Mouse (Mus musculus): ENCODE data around the gene Hspb2.

Gene Hspb2

DNA sequence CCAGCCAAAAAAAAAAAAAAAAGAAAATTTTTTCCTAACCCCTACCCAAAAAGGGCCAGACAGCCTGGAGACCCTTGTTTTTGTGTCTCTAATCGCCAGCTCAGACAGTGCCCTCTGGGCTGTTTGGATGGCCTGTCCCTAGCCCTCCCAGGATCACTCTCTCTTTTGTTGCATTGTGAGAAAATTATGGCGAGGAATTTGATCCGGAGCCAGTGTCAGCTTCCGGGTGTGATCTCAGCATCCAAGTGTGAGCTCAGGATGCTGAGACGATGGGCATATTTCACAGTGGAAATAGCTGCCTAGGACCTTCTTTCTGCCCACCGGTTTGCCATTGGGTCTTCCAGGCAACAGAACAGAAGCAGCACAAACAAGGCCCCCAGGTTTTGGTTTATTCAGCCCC is 1.4 kb downstream of the Hspb2 start:
- DNase-seq (ENCODE audit: low spot score) = no peak

DNA sequence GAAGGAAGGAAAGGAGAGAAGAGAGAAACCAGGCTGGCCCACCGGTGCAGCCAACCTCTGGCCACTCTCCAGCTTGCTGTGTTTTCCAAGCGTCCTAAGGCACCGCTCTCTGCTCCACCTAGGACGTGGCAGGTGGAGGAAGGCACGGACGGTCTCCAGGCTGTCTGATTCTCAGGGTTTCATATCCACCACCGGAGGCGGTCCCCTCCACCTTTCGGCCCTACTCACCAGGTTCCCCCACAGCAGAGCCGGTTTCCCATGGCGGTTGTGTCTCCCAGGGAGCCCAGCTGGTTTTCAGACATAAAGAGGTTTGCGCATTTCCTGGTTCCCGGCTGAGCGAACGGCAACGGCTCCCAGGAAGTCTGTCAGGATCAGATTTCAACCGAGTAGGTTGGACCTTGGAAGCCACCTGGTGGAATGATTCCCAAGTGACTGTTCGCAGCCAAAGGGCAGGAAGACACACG is 5.9 kb downstream of the Hspb2 start, which contains the start of gene 2310030G06Rik:
Gene 2310030G06Rik, minus strand, starts transcription at position 323 of the 464 bp plus-strand sequence.
- no peak for DNase-seq (ENCODE audit: low spot score)

DNA sequence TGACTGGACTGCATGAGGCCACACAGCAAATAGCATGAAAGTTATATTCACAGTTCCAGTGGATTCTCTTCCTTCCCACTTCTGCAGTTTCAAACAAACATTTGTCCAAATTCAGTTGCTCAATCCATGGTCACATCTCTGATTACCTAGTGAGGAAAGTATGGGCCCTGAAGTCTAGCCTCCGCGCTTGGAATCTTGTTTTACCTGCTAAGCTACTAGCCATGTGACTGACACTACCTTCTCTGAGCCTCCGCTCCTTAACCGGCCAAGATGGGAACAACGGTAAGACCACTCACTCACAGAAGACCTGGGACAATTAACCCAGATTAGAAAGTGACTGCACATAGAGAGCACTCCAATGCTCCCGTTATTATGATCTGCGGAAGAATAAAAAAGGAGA is 6.3 kb downstream of the Hspb2 start:
- DNase-seq (ENCODE audit: low spot score) = no peak

DNA sequence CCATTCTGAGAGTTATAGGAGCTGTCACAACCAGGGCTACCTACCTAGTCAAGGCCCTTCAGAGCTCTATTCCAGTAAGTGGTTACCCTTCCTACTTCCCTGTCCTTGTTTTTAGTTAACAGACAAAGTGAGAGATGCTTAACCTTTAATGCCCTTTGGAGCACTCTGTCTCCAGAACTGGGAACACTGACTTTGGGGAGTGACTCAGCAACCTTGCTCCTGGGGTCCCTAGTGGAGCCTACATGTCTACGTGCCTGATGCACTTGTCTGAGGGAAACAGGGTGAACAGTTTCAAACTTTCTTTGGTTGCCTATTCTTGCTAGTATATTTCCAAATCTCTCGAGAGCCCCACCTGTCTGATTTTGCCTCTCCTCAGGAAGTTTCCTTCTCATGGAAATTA is 9.4 kb downstream of the Hspb2 start:
- no peak for DNase-seq (ENCODE audit: low spot score)

DNA sequence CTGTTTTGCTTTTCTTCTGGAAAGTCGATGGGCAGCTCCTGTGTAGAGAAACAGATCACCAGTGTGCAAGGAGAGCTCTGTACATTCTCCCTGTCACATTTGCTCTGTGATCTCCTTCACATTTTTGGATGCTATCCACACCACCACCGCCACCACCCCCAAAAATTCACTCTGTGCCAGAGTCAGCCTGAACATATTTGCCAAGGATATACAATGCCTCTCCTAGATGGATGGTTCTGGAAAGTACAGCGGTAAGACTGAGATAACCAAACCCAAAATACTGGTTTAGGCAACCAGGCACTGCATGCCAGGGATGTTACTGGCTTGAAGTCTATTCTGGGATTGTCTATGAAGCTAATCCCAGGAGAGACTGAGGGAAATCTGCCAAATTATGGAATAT is 9.9 kb downstream of the Hspb2 start:
- DNase-seq (ENCODE audit: low spot score) = no peak

DNA sequence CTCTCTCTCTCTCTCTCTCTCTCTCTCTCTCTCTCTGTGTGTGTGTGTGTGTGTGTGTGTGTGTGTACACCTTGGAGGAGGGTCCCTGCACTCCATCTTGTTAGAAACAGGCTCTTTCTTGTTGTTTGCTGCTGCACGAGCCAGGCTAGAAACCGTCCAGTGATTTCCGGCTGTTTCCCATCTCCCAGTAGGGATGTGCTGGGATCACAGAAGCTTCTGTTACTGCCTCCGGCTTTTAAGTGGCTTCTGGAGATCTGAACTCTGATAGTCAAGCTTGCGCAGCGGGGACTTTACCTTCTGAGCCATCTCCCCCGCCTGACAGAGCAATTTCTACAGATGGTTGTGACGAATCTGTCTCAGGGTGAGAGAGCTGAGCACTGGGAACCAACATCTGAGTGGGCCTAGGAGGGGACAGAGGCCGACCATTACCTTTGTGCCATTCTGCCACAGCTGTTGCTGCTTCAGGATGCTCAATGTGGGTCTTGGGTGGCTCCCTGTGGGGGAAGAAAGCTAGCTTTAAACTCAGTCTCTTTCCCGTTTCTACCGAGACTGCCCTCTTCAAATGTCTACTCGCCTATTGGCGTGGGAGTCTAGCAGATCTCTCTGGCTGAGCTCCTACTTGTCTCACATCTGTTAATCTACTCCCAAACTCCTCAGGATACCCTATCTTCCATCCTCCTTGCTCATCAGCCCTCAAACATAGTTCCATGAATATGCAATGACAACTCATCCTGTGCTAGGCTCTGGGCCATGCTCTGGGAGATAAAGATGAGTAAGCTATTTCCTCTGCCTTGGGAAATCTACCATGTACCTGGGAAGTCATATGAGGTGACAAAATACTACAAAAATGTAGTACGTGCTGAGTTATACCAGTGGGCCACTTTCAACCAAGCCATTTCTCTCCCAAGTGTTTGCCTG is 11.0 kb downstream of the Hspb2 start:
- no peak for DNase-seq (ENCODE audit: low spot score)

DNA sequence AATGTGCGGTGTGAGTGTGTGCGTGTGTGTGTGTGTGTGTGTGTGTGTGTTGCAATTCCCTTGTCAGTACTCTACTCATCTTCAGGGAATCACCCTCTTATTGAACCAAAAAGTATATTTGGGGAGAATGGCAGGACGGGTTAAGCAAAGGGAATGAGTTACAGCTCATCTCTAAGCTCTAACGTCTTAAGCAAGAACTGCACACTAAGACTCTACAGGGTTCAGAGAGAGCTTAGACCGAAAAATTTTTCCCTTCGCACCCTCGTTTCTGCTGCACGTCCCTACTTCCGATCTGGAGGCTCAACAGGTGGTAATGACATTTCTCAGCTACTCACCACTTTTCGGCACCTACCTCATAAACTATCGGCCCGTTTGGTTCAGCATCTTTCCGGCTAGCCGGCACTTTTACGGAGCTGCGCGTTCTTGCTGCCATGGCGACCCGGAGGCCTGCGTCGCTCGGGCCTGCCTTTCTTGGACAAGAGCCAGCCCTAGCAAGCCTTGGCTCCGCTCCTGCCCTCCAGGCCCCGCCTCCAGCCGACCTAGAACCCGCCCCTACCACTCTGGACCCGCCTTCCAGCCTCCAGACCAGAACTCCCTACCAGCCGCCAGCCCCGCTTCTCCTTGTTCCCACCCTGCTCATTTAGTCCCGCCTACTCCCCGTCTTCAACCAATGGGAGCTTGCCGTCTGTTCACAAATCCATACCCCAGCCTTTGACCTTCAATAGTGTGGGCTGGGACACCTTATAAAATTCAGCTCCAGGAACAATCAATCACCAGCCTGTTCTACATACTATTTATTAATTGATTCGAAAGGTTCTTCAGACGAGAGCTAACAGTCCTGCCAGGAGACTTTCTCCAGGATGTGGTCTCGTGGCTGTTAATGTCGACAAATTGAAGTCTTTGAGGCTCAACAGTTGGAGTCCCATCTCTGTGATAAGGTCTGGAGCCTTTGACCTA is 13.0 kb downstream of the Hspb2 start, which contains the start of gene Dixdc1:
Gene Dixdc1, minus strand, starts transcription at position 604 of the 957 bp plus-strand sequence.
- peak; percentile 95 for DNase-seq (ENCODE audit: low spot score)

DNA sequence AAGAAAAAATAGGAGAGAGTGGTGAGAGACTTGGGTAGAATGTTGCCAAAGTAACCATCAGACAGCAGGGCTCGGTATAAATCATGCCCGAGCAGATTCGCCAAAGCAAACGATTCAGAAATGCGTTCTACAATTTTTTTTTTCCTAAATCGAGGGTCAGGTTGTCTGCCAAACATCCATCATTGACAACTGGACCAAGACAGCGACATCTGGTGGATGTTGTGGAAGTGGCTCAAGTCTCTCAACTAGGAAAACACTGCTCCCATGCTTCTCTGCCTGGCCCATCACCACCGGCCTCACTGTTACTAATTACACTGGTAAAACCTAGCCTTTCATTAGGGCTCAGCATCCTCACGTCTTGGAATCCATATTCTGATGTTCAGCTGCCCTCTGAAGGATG is 17.2 kb downstream of the Hspb2 start:
- no peak for DNase-seq (ENCODE audit: low spot score)

DNA sequence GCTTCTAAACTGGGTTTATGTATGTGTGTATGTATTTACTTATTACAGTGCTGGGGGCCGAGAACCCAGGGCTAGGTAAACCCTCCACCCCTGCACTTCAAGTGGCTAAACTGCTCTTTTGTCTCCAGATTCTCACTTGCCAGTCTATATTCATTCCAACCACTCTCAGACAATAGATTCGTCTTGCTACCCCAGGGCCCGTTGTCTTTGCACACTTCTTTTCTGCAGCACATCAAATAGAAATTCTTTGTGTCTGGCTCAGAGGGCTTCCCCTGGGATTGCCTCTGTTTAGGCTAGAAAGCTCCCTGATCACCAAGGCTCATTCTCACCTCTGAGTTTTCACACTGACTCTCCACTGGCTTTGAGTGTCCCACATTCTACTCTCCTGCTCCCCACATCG is 19.6 kb downstream of the Hspb2 start:
- DNase-seq (ENCODE audit: low spot score) = no peak

DNA sequence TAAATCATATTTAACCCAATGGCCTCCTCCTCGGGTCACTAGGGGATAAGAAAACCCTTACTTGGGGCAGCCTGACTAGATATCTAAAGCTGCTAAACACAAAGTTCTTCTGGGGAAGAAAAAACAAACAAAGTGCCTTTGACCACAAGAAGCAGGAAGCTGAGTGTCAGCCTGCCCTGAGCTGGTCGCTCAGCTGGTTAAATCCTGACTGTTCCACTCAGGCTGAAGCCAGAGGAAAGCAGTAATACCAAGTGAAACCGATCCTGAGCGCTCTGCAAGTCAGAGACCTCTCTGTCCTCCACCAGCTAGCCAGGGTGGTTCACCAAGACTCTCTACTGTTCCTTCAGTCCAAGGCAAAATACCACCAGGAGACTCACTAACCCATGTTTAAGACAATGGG is 22.6 kb downstream of the Hspb2 start:
- DNase-seq (ENCODE audit: low spot score) = no peak

DNA sequence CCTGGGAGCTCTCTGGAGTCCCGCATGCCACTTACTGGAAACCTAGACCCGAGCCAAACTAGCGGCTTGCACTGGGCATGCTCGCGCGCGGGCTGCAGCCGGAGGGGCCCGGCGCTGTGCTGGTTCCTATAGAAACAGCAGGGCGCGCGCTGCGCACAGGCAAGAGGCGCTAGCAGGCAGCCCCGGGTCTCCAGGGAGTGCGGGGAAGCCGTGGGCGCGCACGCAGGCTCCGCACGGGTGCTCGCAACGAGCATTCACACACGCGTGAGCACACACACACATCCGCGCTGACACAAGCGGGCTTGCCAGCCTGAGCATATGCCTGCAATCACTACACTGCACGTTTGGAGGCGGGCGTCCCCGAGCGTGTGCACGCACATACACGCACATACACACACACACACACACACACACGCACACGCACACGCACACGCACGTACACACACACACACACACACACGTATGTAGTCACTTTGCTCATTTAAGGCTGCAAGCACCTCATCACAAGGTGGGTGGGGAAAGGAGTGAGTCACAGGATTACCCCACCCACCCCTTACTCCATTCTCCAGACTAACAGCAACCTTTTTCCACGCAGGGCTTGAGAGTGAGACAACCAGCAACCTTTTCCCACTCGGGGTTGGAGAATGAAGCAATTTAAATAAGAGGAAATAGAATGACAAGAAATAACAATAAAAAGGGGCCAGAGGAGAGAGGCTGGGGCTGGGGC is 24.1 kb downstream of the Hspb2 start:
- DNase-seq (ENCODE audit: low spot score) = peak; percentile 83

DNA sequence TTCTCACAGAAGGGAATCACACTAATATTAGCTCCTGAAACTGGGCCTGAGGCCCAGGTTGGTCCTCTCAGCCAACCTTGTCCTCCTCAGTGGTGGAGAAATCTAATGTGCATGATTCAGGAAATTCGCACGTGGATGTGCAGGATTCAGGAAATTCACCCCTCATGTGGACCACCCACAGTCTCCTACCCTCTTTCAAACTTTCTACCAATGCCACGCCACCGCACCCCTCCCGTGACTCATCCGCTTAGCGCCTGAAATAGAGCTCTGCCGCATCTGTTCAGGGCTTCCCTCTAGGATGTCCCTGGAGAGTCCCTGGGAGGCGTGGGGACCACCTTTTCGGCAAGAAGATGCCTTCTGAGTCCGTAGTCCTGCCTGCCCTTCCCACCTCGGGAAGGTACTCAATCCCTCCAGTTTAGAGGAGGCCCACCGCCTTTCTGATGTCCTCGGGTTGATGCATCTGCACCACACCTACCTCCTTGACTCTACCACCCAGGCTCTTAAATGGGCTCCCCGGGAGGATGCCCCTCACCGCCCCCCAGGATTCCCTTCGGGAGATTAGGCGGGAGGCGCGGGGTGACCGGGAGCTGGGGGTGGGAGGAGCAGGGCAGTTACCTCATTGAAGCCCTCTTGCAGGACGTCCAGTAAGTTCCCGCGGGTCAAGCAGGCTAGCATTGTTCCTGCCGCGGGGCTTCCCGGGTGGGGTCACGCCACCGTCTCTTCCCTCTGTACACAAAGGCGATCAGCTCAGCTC is 24.8 kb downstream of the Hspb2 start:
- no peak for DNase-seq (ENCODE audit: low spot score)

DNA sequence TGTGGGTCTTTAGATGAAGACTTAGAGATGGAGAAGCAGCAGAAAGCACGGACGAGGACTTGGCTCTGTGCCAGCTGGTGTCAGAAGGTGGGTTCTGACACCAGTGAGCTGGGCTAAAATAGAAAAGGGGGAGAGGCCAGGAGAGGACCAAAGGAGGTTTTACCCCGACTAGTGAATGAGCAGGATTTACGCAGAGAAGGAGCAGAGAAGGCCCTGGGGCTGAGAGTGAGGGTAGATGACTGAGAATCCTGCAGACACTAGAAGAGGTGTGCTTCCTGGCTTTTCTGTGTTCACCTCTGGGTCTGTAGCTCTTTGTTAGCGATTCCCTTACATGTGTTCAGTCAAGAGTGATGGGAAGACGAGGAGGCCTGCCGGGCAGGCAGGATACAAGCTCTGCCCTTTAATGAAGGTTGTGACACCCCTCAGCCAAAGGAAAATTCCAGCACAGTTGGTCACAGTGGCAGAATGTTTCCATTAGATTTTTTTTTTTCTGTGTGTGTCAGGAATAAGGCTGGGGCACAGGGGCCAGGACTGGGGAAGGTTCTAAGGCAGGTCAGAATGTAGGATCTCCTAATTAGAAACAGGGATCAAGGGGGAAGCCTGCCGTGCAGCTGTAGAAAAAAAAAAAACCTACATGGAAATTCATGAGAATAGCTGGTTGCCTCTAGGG is 26.1 kb downstream of the Hspb2 start:
- DNase-seq (ENCODE audit: low spot score) = no peak

DNA sequence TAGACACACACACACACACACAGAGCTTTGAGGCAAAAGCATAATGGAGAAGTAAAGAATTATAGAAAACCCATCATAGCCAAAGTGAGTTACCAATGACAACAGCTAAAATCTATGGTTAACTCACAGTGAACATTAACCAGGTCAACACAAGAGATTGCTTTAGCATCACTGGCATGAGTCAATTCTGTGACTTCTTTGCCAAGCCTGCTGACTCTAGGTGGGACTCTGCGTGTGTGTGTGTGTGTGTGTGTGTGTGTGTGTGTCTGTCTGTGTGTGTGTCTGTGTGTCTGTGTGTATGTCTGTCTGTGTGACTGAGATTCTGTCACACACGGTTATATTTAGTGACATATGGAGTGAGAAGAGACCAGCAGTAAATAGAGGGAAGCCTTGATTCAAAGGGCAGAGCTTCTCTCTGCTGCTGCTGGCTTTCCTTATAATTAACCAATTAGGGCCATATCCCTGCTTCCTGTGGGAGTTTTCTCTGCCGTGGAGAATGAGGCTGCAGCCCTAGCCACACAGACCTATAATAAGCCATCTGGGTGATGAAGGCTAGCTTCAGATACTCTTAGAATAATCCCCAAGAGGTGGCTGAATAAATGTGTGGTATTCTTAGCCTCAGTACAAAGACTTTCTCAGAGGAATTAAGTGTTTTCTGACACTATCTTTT is 27.4 kb downstream of the Hspb2 start:
- DNase-seq (ENCODE audit: low spot score) = no peak

DNA sequence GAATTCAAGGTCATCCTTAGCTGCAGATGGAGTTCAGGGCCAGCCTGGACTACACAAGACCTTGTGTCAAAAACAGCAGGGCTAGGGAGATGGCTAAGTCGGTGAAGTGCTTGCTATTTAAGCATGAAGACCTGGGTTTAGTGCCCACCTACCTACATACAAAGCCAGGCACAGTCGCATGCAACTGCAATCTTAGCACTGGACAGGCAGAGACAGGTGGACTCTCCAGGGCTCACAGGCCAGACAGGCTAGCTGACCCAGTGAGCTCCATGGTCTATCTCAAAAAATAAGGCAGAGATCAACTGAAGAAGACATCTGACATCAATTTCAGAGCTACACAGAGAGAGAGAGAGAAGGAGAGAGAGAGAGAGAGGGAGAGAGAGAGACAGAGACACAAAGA is 28.0 kb downstream of the Hspb2 start:
- DNase-seq (ENCODE audit: low spot score) = no peak

DNA sequence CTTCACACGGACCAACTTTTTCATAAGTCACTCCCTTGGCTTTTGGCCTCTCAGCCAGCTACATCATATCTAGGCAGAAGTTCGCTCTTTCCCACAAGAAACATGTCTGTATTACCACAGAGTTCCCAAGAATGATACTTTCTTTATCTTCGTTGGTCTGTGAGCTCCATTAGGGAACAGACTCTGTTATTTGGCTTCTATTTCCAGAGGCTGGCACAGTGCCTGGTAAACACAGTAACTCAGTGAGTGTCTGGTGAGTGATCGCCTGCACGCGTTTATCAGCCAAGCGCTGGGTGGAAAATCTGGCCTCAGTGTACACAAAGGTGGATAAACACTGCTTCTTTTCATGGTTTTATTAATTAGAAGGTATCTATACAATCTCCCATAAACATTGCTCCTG is 28.7 kb downstream of the Hspb2 start:
- peak; percentile 85 for DNase-seq (ENCODE audit: low spot score)

DNA sequence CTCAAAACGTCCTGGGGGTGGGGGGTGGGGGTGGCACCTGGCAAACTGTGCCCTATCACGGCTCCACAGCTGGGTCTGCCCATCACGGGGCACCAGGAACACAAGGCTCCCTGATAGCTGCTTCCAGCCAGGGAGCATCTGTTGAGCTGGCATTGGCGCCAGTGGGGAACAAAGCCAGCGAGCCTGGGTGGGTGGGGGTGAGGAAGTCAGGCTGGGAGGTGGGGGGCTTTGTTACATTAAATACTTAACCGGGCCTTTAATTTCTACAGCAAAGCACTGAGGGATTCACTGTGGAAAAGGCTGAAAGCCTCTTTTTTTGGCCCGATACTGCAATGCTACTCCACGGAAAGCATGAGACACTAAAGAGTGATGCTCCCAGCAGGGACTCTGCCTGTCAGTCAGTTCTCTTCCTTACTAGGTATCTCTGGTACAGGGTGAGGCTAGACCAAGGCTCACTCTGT is 29.7 kb downstream of the Hspb2 start:
- no peak for DNase-seq (ENCODE audit: low spot score)

DNA sequence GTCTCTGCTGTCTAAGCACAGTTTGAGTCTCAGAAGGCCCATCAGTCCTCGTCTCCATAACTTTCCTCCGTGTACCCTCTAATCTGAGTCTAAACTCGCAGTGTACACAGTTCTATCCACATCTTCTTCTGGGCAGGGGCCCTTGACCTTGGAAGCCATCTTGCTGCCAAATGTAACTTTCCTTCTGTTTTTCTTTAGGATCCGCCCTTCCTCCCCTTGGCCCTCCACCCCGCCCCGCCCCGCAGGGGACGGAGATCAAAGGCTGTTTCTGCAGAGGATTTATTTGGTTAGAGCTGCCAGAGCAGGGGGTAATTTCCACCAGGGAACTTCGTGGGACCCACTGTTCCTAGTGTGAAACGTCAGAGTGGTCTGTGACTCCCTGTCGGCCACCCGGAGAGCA is 31.1 kb downstream of the Hspb2 start:
- no peak for DNase-seq (ENCODE audit: low spot score)

DNA sequence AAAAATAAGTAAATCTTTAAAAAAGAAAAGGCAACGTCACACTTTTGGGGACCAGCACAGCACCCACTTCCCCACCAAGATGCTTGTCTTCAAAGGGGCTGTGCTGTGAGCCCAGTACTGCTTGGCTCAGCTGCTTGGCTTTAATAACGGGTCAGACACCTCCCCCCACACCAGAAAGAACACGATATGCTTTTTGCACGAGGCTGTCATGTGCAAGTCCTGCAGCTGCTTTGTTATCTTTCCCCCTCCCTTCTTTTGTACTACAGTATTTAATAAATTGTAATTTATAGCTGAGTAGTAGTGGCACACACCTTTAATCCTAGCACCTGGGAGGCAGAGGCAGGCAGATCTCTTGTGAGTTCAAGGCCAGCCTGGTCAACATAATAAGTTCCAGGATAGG is 33.3 kb downstream of the Hspb2 start:
- DNase-seq (ENCODE audit: low spot score) = no peak

DNA sequence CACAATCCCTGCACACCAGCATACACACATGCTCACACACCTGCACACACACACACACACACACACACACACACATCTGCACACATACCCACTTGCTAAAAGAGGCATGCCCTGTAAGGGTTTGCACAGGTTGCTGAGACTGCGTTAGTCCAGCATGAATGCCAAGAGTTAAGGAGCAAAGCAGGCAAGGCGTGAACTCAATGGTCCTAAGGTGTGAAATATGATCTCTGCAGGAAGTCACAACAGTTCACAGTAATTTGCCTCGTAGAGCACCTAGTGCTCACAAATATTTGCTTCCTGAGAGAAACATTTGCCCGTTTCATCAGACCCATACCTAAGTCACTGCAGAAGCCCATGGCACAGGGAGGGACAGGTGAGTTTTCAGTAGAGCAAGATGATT is 38.0 kb downstream of the Hspb2 start:
- DNase-seq (ENCODE audit: low spot score) = no peak

All from testis, postnatal 14 days (tissue).